Mouse (Mus musculus): ENCODE data around the gene Slco2a1.

GRCm38 (mm10) chr9:102944891-102945290, 43.6 kb upstream of the Slco2a1 start:
- TF ChIP-seq EP300 (IDR thresholded peaks at IDR 0.05; ENCODE audit: low read length) (no peak), CTCF (conservative IDR thresholded peaks at IDR 0.05 in 1 of 2, IDR thresholded peaks at IDR 0.05 in 1 of 2; ENCODE audit: low read depth in 2 of 2, low read length in 2 of 2) (no peak), MXI1 (IDR thresholded peaks at IDR 0.05; ENCODE audit: low read depth, low read length) (no peak), USF2 (conservative IDR thresholded peaks at IDR 0.05; ENCODE audit: low read depth, low read length) (no peak), ETS1 (conservative IDR thresholded peaks at IDR 0.05; ENCODE audit: low read depth, low read length) (no peak), POLR2A (IDR thresholded peaks at IDR 0.05; ENCODE audit: low read depth, low read length) (no peak), MAX (IDR thresholded peaks at IDR 0.05; ENCODE audit: low read length) (no peak), CHD1 (IDR thresholded peaks at IDR 0.05; ENCODE audit: low read depth, low read length) (no peak), HCFC1 (IDR thresholded peaks at IDR 0.05; ENCODE audit: low read depth, low read length) (no peak), MYC (IDR thresholded peaks at IDR 0.05; ENCODE audit: low read depth, low read length) (no peak), SIN3A (IDR thresholded peaks at IDR 0.05; ENCODE audit: low read length) (no peak), SMC3 (IDR thresholded peaks at IDR 0.05; ENCODE audit: low read depth, low read length) (no peak), NRF1 (IDR thresholded peaks at IDR 0.05; ENCODE audit: low read depth, low read length) (no peak)

All from CH12.LX (cell line).